Mouse (Mus musculus): ENCODE results near the gene Olfr1312. TPM values are rescaled to one million over a fixed set of nuclear protein-coding genes. Genes with fewer than 3 reads are reported as not detected.

Olfr1312 gene
- not detected for polyA plus RNA-seq (2015; fragmentation: Illumina TruSeq; extraction: RNeasy Lipid Tissue Mini Kit (QIAGEN cat#74804); ENCODE audit: low read depth, low replicate concordance)

DNA sequence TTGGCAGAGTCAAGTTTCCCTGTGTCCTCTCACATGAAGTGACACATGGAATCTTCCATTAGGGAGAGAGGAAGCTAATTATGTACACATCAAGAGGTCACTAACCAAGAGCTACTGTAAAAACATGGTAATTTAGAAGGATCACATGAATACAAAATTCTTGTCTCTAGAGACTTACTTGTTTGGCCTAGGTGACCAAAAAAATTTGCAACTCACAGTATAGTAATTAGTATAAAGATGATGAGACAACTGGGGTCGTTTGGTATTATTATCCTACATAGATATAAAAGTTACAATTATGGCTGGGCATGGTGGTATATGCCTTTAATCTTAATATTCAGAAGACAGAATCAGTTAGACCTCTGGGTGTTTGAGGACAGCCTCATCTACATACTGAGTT, at the start of gene Olfr1312:
Gene Olfr1312 (minus strand): TSS at position 101 of the 400 bp plus-strand sequence.

DNA sequence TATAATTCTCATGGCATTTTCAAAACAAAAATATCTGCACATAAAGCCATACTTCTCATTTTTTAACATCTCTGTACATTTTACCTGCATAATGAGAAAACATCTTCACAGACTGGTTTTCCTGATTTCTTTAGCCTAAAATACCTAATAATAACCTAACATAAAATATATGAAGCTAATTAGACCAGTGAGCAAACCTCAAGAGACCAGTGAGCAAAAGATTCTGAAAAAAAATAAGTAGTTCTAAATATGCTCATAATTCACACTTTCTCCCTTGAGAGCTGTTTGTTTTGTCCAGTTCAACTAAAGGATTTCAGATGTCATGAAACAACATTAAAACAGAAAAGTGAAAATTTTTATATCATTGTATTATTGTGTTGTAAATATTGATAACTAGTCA, 46.6 kb upstream of the Olfr1312 start, which contains the start of gene Olfr1314:
Gene Olfr1314 (minus strand): TSS at position 101 of the 400 bp plus-strand sequence.

GRCm38 (mm10) chr2:112077743-112078142, 27.7 kb upstream of the Olfr1312 start, which contains the start of gene Olfr1313:
TSS of gene Olfr1313 (minus strand) at chr2:112077843.

DNA sequence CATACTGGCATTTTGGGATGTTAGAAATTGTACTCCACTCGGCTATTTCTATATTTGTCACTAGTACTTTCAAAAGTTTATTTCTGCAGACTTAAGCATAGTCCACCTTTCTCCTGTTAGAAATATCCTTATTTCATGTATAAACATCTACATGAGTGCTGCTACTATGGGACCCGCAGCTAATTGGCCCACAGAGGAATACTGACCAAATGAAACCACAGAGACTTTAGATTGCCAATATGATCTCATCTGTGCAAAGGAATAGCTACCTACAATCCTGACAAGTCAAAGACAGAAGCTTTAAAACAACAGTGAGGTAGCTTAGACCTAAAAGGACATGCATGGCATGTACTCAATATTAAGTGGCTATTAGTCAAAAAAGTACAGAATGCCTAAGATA, 25.7 kb downstream of the Olfr1312 start, which contains the start of gene Olfr1311:
Gene Olfr1311 (minus strand): TSS at position 101 of the 400 bp plus-strand sequence.

GRCm38 (mm10) chr2:112012608-112013007, 37.4 kb downstream of the Olfr1312 start, which contains the start of gene Olfr1310:
TSS of gene Olfr1310 (minus strand) at chr2:112012708.

GRCm38 (mm10) chr2:111990181-111990580, 59.9 kb downstream of the Olfr1312 start, which contains the start of gene Olfr1309:
TSS of gene Olfr1309 (minus strand) at chr2:111990281.

Other genes with a start within 250 kb of the Olfr1312 start
- gene Olfr1303, start 229.9 kb downstream of the Olfr1312 start, polyA plus RNA-seq (2015; fragmentation: Illumina TruSeq; extraction: RNeasy Lipid Tissue Mini Kit (QIAGEN cat#74804); ENCODE audit: low read depth, low replicate concordance) = not detected
- gene Olfr1305, start 173.1 kb downstream of the Olfr1312 start, polyA plus RNA-seq (2015; fragmentation: Illumina TruSeq; extraction: RNeasy Lipid Tissue Mini Kit (QIAGEN cat#74804); ENCODE audit: low read depth, low replicate concordance) = not detected
- not detected for gene Olfr1306, start 134.0 kb downstream of the Olfr1312 start, polyA plus RNA-seq (2015; fragmentation: Illumina TruSeq; extraction: RNeasy Lipid Tissue Mini Kit (QIAGEN cat#74804); ENCODE audit: low read depth, low replicate concordance)
- gene Olfr1307, start 100.8 kb downstream of the Olfr1312 start, polyA plus RNA-seq (2015; fragmentation: Illumina TruSeq; extraction: RNeasy Lipid Tissue Mini Kit (QIAGEN cat#74804); ENCODE audit: low read depth, low replicate concordance) = not detected
- not detected for gene Olfr1308, start 85.3 kb downstream of the Olfr1312 start, polyA plus RNA-seq (2015; fragmentation: Illumina TruSeq; extraction: RNeasy Lipid Tissue Mini Kit (QIAGEN cat#74804); ENCODE audit: low read depth, low replicate concordance)
- not detected for gene Olfr1309, start 60.0 kb downstream of the Olfr1312 start, polyA plus RNA-seq (2015; fragmentation: Illumina TruSeq; extraction: RNeasy Lipid Tissue Mini Kit (QIAGEN cat#74804); ENCODE audit: low read depth, low replicate concordance)
- not detected for gene Olfr1310, start 37.5 kb downstream of the Olfr1312 start, polyA plus RNA-seq (2015; fragmentation: Illumina TruSeq; extraction: RNeasy Lipid Tissue Mini Kit (QIAGEN cat#74804); ENCODE audit: low read depth, low replicate concordance)
- not detected for gene Olfr1311, start 25.8 kb downstream of the Olfr1312 start, polyA plus RNA-seq (2015; fragmentation: Illumina TruSeq; extraction: RNeasy Lipid Tissue Mini Kit (QIAGEN cat#74804); ENCODE audit: low read depth, low replicate concordance)
- gene Olfr1313, start 27.6 kb upstream of the Olfr1312 start, polyA plus RNA-seq (2015; fragmentation: Illumina TruSeq; extraction: RNeasy Lipid Tissue Mini Kit (QIAGEN cat#74804); ENCODE audit: low read depth, low replicate concordance) = not detected
- gene Olfr1314, start 46.5 kb upstream of the Olfr1312 start, polyA plus RNA-seq (2015; fragmentation: Illumina TruSeq; extraction: RNeasy Lipid Tissue Mini Kit (QIAGEN cat#74804); ENCODE audit: low read depth, low replicate concordance) = not detected
- gene Olfr1315-ps1, start 65.2 kb upstream of the Olfr1312 start, polyA plus RNA-seq (2015; fragmentation: Illumina TruSeq; extraction: RNeasy Lipid Tissue Mini Kit (QIAGEN cat#74804); ENCODE audit: low read depth, low replicate concordance) = not detected
- gene Olfr1316, start 84.7 kb upstream of the Olfr1312 start, polyA plus RNA-seq (2015; fragmentation: Illumina TruSeq; extraction: RNeasy Lipid Tissue Mini Kit (QIAGEN cat#74804); ENCODE audit: low read depth, low replicate concordance) = not detected
- not detected for gene Olfr1317, start 90.1 kb upstream of the Olfr1312 start, polyA plus RNA-seq (2015; fragmentation: Illumina TruSeq; extraction: RNeasy Lipid Tissue Mini Kit (QIAGEN cat#74804); ENCODE audit: low read depth, low replicate concordance)
- gene Olfr1318, start 104.0 kb upstream of the Olfr1312 start, polyA plus RNA-seq (2015; fragmentation: Illumina TruSeq; extraction: RNeasy Lipid Tissue Mini Kit (QIAGEN cat#74804); ENCODE audit: low read depth, low replicate concordance) = not detected
- gene Lpcat4, start 189.2 kb upstream of the Olfr1312 start, polyA plus RNA-seq (2015; fragmentation: Illumina TruSeq; extraction: RNeasy Lipid Tissue Mini Kit (QIAGEN cat#74804); ENCODE audit: low read depth, low replicate concordance) = 120 TPM
- not detected for gene Nutm1, start 209.1 kb upstream of the Olfr1312 start, polyA plus RNA-seq (2015; fragmentation: Illumina TruSeq; extraction: RNeasy Lipid Tissue Mini Kit (QIAGEN cat#74804); ENCODE audit: low read depth, low replicate concordance)
- gene Nop10, start 211.7 kb upstream of the Olfr1312 start, polyA plus RNA-seq (2015; fragmentation: Illumina TruSeq; extraction: RNeasy Lipid Tissue Mini Kit (QIAGEN cat#74804); ENCODE audit: low read depth, low replicate concordance) = 93.6 TPM
- gene Slc12a6, start 215.6 kb upstream of the Olfr1312 start, polyA plus RNA-seq (2015; fragmentation: Illumina TruSeq; extraction: RNeasy Lipid Tissue Mini Kit (QIAGEN cat#74804); ENCODE audit: low read depth, low replicate concordance) = 75.7 TPM
- 1.1 TPM for gene Gm21985, start 216.1 kb upstream of the Olfr1312 start, polyA plus RNA-seq (2015; fragmentation: Illumina TruSeq; extraction: RNeasy Lipid Tissue Mini Kit (QIAGEN cat#74804); ENCODE audit: low read depth, low replicate concordance)